8 mouse cellular contexts compared by ENCODE assay signal in genomic region chr1:183147438-183147841, GRCm38 (mm10).
DNase-seq lines count a peak whose midpoint lies in the region; ATAC-seq and TF ChIP-seq lines count a peak whose summit lies in the region.

No protein-coding gene starts in this region.

- H3K4me1 ChIP-seq in embryonic fibroblast, embryonic 13.5 days (ENCODE audit: control insufficient read depth, insufficient read depth, low read length), result peaks cover 33% of the 10 kb centered on the region
- peaks cover 63% of the 10 kb centered on the region for H3K4me1 ChIP-seq in heart, embryonic 13.5 days
- 0 out of 2 replicates have a peak, but pooled peaks cover 5% of the 10 kb centered on the region for H3K4me1 ChIP-seq in kidney, adult 2 months (ENCODE audit: control insufficient read depth, insufficient read depth, low read length)
- peaks cover 38% of the 10 kb centered on the region for H3K4me1 ChIP-seq in lung, embryonic 15.5 days
- peaks cover 43% of the 10 kb centered on the region for H3K4me1 ChIP-seq in neural tube, embryonic 15.5 days

- peak overlapping the region; percentile 44; the same call in 1 of the 2 replicates for H3K27ac ChIP-seq in embryonic fibroblast, embryonic 13.5 days (ENCODE audit: insufficient read depth, low read length)
- peak overlapping the region; percentile 46; the same call in 1 of the 2 replicates for H3K27ac ChIP-seq in heart, embryonic 13.5 days (replicated peaks)
- H3K27ac ChIP-seq in kidney, adult 2 months (ENCODE audit: insufficient read depth, low read depth, low read length), result no peak overlapping the region
- peak overlapping the region; percentile 9; the same call in 1 of the 2 replicates for H3K27ac ChIP-seq in lung, embryonic 15.5 days
- H3K27ac ChIP-seq in neural tube, embryonic 15.5 days (replicated peaks), result no peak overlapping the region

- peak; percentile 83 for TF ChIP-seq POLR2A in embryonic fibroblast, embryonic 13.5 days (IDR thresholded peaks at IDR 0.05; ENCODE audit: low read depth, low read length)
- TF ChIP-seq POLR2A in kidney, adult 2 months (IDR thresholded peaks at IDR 0.05; ENCODE audit: low read depth, low read length), result no peak

- no peaks in the 10 kb centered on the region for H3K9me3 ChIP-seq in heart, embryonic 13.5 days
- H3K9me3 ChIP-seq in lung, embryonic 15.5 days, result no peaks in the 10 kb centered on the region
- H3K9me3 ChIP-seq in neural tube, embryonic 15.5 days (replicated peaks), result no peaks in the 10 kb centered on the region

- H3K4me2 ChIP-seq in heart, embryonic 13.5 days, result peak overlapping the region; percentile 59
- peak overlapping the region; percentile 25 for H3K4me2 ChIP-seq in lung, embryonic 15.5 days
- H3K4me2 ChIP-seq in neural tube, embryonic 15.5 days, result peak overlapping the region; percentile 25

- no peaks in the 10 kb centered on the region for H3K36me3 ChIP-seq in heart, embryonic 13.5 days
- H3K36me3 ChIP-seq in kidney, adult 2 months (ENCODE audit: control insufficient read depth, insufficient read depth, low read length), result no peaks in the 10 kb centered on the region
- no peaks in the 10 kb centered on the region for H3K36me3 ChIP-seq in lung, embryonic 15.5 days
- H3K36me3 ChIP-seq in neural tube, embryonic 15.5 days, result no peaks in the 10 kb centered on the region

- 19% methylated on average over 5 of the region's 5 CpGs for WGBS in heart, embryonic 13.5 days
- WGBS in kidney, adult 2 months, result 15% methylated on average over 5 of the region's 5 CpGs
- 5% methylated on average over 5 of the region's 5 CpGs for WGBS in lung, embryonic 15.5 days
- 31% methylated on average over 5 of the region's 5 CpGs for WGBS in neural tube, embryonic 15.5 days

- no peaks in the 10 kb centered on the region for H3K27me3 ChIP-seq in heart, embryonic 13.5 days (replicated peaks)
- H3K27me3 ChIP-seq in kidney, adult 2 months (replicated peaks; ENCODE audit: control insufficient read depth, insufficient read depth, low read length), result no peaks in the 10 kb centered on the region; the same call in 1 of the 2 replicates
- no peaks in the 10 kb centered on the region for H3K27me3 ChIP-seq in lung, embryonic 15.5 days
- H3K27me3 ChIP-seq in neural tube, embryonic 15.5 days (replicated peaks), result no peaks in the 10 kb centered on the region

- peak overlapping the region; percentile 18 for H3K4me3 ChIP-seq in embryonic fibroblast, embryonic 13.5 days (ENCODE audit: insufficient read depth, low read length)
- peak overlapping the region; percentile 37; the same call in 1 of the 2 replicates for H3K4me3 ChIP-seq in heart, embryonic 13.5 days
- no peak overlapping the region for H3K4me3 ChIP-seq in kidney, adult 2 months (ENCODE audit: insufficient read depth, low read depth, low read length)
- H3K4me3 ChIP-seq in lung, embryonic 15.5 days, result no peak overlapping the region
- no peak overlapping the region for H3K4me3 ChIP-seq in neural tube, embryonic 15.5 days (replicated peaks)

- TF ChIP-seq CTCF in embryonic fibroblast, embryonic 13.5 days (IDR thresholded peaks at IDR 0.05; ENCODE audit: borderline replicate concordance, insufficient read depth, low read length), result no peak
- TF ChIP-seq CTCF in kidney, adult 2 months (conservative IDR thresholded peaks at IDR 0.05; ENCODE audit: insufficient read depth, insufficient read length, low read depth, low read length), result no peak

- peak; percentile 61 for ATAC-seq in heart, embryonic 13.5 days (ENCODE audit: extremely low read depth, insufficient number of reproducible peaks, low FRiP score, low TSS enrichment)
- ATAC-seq in lung, embryonic 15.5 days (ENCODE audit: borderline replicate concordance, extremely low read depth, low FRiP score, low TSS enrichment), result peak; percentile 95
- ATAC-seq in neural tube, embryonic 15.5 days (ENCODE audit: low FRiP score), result peak; percentile 29; the same call in 1 of the 2 replicates

- H3K9ac ChIP-seq in heart, embryonic 13.5 days, result peak overlapping the region; percentile 75; the same call in 1 of the 2 replicates
- no peak overlapping the region for H3K9ac ChIP-seq in lung, embryonic 15.5 days
- 0 out of 2 replicates have a peak overlapping the region, but pooled peaks have one; percentile 17 for H3K9ac ChIP-seq in neural tube, embryonic 15.5 days (replicated peaks)

- DNase-seq in ovary, postnatal 10 days (ENCODE audit: low spot score), result peak; percentile 24
- no peak for DNase-seq in ovary, adult 18-20 months (ENCODE audit: low spot score)
- peak; percentile 49 for DNase-seq in kidney, adult 2 months
- no peak for DNase-seq in c-Kit-positive CD71-positive TER-119-positive erythroid progenitor cells, embryonic 14.5 days (ENCODE audit: low spot score)

Comparison
In these comparisons a context has a peak if more than half of its experiments do, and no peak if none do; other contexts are left out.
1. DNase-seq: peak in ovary, postnatal 10 days (single experiment) and kidney, adult 2 months (single experiment); none in ovary, adult 18-20 months (single experiment) and c-Kit-positive CD71-positive TER-119-positive erythroid progenitor cells, embryonic 14.5 days (single experiment).
2. H3K27ac ChIP-seq: peak in embryonic fibroblast, embryonic 13.5 days (single experiment), heart, embryonic 13.5 days (single experiment) and lung, embryonic 15.5 days (single experiment); none in kidney, adult 2 months (single experiment) and neural tube, embryonic 15.5 days (single experiment).
3. H3K4me3 ChIP-seq: peak in embryonic fibroblast, embryonic 13.5 days (single experiment) and heart, embryonic 13.5 days (single experiment); none in kidney, adult 2 months (single experiment), lung, embryonic 15.5 days (single experiment) and neural tube, embryonic 15.5 days (single experiment).
4. ATAC-seq: peak in every context shown above with its lines; median percentile 95 in lung, embryonic 15.5 days; 61 in heart, embryonic 13.5 days; 29 in neural tube, embryonic 15.5 days.
5. Peak in every context shown above with its lines, with median percentiles within 50 percentile points of each other: H3K4me2 ChIP-seq.